Mouse (Mus musculus) CD4-positive, CD25-positive, alpha-beta regulatory T cell, adult 4 months (primary cell): Measurements from ENCODE around the gene Egr4. TPM values are rescaled to one million over a fixed set of nuclear protein-coding genes. Genes with fewer than 3 reads are reported as not detected.

ENCODE experiments used
- ATAC-seq: one replicate; pipeline ENCODE4 v1.8.0; 2017
- polyA plus RNA-seq, 2 experiments: library from polyadenylated mRNA; unstranded; fragments of 100-300 nt; shearing (Covaris generic); gene quantifications; one replicate each; pipeline ENCODE4 v1.2.1; 2017

The Egr4 gene
- polyA plus RNA-seq, 2 experiments from 2014 or later, result not detected

DNA sequence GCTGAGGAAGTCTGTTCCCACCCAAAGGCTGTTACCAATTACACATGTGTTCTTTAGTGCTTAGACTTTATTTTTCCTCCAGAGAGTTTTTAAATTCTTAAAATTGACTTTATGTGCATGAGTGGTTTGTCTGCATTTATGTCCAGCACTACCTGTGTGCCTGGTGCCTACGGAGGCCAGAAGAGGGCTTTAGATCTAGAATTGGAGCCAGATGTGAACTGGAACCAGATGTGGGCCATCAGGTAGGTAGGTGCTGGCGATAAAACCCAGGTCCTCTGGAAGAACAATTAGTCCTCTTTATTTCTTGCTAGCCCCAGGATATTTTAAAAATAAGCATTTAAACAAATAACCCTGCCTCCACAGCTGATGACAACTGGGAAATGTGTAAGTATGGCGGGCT, 21.8 kb downstream of the Egr4 start:
- ATAC-seq, result no peak

GRCm38 (mm10) chr6:85490252-85490651, 23.1 kb downstream of the Egr4 start:
- ATAC-seq, result no peak

DNA sequence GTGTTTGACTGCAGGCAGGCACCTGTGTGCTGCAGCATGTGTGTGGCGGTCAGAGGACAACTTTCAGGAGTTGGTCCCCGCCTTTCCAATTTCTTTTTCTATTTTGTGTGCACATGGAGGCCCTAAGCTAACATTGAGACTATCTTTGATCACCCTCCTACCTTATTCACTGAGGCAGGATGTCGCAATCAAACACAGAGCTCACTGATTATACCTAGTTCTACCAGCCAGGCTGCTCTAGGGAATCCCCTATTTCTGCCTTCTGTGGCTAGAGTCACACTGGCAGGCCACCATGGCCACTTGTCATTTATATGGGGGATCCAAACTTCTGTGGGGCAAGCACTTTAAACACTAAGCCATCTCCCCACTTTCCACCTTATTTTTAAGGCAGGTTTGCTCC, 23.7 kb downstream of the Egr4 start:
- ATAC-seq, result no peak

DNA sequence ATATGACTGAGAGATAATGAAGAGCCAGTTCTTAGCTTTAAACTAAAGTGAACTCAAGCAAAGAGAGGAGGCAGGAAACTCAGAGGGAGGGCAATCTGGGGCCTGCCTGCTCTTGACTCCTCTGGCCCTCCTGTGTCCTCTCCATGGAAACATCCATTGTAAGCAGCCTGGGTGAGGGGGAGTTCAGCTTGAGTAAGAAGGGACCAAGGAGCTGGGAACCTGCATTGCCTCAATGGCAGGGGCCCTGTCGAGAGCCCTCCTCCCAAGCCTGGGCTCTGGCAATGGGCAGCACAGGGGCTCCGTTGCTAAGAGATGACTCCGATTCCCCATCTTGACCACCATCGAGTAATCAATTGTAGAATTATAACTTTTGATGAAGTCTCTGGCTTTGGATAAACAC, 24.9 kb downstream of the Egr4 start:
- ATAC-seq, result no peak

GRCm38 (mm10) chr6:85485738-85486137, 27.7 kb downstream of the Egr4 start:
- ATAC-seq, result no peak

DNA sequence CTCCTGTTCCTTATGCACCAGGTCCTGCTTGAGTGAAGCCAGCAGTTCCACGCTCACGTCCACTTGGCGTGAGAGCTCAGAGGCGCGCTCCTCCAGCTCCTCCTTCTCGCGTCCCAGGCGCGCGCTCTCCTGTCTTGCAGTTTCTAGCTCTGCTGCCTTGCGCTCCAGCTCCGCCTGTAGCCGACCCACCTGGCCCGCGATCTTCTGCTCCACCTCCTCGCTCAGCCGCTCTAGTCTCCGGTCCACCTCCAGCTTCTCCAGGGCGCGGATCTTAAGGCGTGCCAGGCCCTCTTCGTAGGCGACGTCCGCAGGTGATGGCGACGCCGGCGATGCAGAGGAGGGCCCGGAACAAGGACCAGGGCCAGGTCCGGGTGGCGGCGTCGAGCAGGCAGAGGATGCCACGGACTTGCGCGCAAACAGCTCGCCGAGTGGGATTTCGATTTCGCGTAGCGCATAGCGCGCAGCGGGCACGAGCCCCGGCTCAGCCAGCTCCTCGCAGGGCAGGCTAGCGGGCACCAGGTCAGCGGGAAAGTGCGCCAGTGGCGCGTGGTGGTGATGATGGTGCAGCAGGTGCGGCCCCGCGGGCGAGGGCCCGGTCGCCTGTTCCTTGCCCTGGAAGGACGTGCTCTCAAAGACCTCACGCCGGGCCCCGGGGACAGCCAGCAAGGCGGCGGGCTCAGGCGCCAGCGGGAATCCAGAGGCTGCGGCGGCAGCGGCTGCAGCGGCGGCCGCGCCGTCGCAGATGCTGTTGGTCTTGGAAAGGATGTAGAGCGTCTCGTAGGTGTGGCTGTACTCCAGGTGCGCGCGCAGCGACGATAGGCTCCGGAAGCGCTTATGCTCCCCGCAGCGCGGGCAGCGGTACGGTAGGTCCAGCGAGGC, 29.3 kb downstream of the Egr4 start:
- ATAC-seq, result no peak

- ATAC-seq, result no peak
Measured at GRCm38 (mm10) chr6:85480685-85481084, 32.7 kb downstream of the Egr4 start.

DNA sequence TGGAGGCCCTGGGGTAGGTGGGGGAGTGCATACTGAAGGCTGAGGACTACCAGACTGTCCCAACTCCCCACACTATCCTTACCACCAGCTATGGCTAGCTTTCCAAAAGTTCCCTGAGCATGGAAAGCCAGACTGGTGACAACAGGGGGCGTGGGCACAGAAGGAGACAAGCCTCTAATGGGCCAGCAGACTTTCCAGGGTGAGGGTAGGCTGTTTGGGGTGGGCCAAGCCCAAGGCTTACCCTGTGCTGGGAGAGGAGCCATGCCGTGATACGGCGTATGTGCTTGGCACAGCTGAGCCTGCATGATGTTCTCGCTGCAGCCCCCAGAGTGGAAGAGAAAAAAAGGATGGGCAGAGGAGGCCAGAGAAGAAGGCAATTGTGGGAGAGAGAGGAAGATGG, 33.4 kb downstream of the Egr4 start:
- ATAC-seq, result no peak

DNA sequence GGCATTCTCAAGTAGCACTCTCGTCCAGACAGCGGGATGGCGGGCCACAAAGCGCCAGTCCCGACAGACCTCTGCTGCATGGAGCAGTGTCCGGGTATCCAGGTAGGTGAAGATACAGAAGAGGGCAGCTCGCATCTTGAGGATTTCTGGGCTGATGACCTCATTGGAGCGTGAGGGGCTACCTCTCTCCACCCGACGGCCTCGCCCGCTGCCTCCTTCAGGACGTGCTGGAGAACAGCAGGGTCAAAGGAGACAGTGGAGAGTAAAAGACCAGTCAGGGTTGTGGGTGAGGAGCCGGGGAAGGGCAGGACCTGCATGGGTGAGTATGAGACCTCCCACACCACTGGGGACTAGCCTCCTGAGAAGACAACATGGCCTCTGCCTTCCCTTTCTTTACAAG, 35.0 kb downstream of the Egr4 start:
- no peak for ATAC-seq

DNA sequence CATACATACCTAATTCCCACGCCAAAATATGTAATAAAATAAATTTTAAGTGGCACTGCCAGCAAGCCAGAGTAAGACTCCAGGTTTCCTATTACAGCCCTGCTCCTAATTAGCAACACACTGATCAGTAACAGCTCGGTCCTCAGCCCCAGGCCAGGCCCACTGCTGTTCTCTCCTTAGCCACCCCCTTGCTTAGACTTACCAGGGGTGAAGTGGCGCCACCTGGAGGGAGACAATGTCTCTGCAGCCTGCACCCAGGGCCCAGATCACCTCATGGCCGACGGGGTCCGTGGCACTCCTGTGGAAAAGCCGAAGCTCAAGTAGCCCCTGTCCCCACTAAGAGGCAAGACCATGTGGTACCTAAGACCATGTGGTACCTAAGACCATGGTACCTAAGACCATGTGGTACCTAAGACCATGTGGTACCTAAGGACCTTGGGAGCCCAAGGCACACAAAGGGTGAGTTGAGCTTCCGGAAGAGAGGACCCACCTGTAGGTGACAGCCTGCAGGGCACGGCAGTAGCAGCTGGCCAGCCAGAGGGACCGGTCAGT, 35.9 kb downstream of the Egr4 start:
- peak; percentile 39 for ATAC-seq

GRCm38 (mm10) chr6:85475581-85475980, 37.8 kb downstream of the Egr4 start:
- no peak for ATAC-seq

- ATAC-seq, result no peak
Measured at GRCm38 (mm10) chr6:85472542-85472941, 40.8 kb downstream of the Egr4 start.

- ATAC-seq, result no peak
Measured at GRCm38 (mm10) chr6:85471962-85472361, 41.4 kb downstream of the Egr4 start.

GRCm38 (mm10) chr6:85469660-85470430, 43.5 kb downstream of the Egr4 start:
- no peak for ATAC-seq

DNA sequence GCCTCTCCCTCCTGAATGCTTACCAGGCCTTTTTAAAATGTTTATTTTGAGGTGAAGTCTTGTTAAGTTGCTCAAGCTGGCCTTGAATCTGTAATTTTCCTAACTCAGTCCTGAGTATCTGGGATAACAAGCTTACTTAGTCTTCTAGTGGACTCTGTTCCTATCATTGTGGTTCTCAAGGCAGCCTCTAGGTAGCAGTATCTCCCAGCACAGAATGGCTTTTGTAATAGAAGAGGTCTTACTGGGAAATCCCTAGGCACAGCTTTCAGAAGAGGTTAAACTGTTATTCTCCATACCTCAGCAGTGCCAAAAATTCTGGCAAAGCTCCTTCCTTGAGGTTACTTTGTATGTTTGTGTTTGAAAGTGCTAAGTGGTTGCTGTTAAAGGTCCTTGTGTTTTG, 48.0 kb downstream of the Egr4 start:
- no peak for ATAC-seq

Other genes starting within 250 kb of the Egr4 start
- 1 to 10 TPM; 2.9 to 3.1 TPM for gene Sfxn5, start 180.2 kb downstream of the Egr4 start, polyA plus RNA-seq
- under 1 TPM; 0.14 to 0.42 TPM for gene Rab11fip5, start 139.0 kb downstream of the Egr4 start, polyA plus RNA-seq
- gene Noto, start 89.7 kb downstream of the Egr4 start, polyA plus RNA-seq, result not detected
- gene Smyd5, start 81.6 kb downstream of the Egr4 start, polyA plus RNA-seq, result 10 to 100 TPM; 23.2 to 45.4 TPM
- gene Cct7, start 62.1 kb downstream of the Egr4 start, polyA plus RNA-seq, result 100 to 1,000 TPM; 315 to 339 TPM
- gene Pradc1, start 61.6 kb downstream of the Egr4 start, polyA plus RNA-seq, result 10 to 100 TPM; 16.2 to 17.7 TPM
- under 1 TPM; 0.08 to 0.15 TPM for gene Fbxo41, start 10.6 kb downstream of the Egr4 start, polyA plus RNA-seq
- 1 to 10 TPM; 2.2 to 2.6 TPM for gene Alms1, start 73.9 kb upstream of the Egr4 start, polyA plus RNA-seq
- not detected for gene Nat8f7, start 199.6 kb upstream of the Egr4 start, polyA plus RNA-seq